8 mouse cellular contexts compared by ENCODE assay signal in genomic region chr11:101138536-101139181, GRCm38 (mm10). TPM values are rescaled to one million over a fixed set of nuclear protein-coding genes. Genes with fewer than 3 reads are reported as not detected.
DNase-seq lines count a peak whose midpoint lies in the region; ATAC-seq and TF ChIP-seq lines count a peak whose summit lies in the region.

No protein-coding gene starts in this region.

- peaks cover 22% of the 10 kb centered on the region for H3K4me1 ChIP-seq in heart, embryonic 10.5 days
- peaks cover 42% of the 10 kb centered on the region for H3K4me1 ChIP-seq in forebrain, embryonic 10.5 days
- peaks cover 6% of the 10 kb centered on the region; the same call in 1 of the 2 replicates for H3K4me1 ChIP-seq in intestine, postnatal 0 days (replicated peaks; ENCODE audit: control insufficient read depth, insufficient read depth, low read length)

- no peak overlapping the region for H3K9ac ChIP-seq in intestine, postnatal 0 days (ENCODE audit: low read depth, low read length)

- H3K36me3 ChIP-seq in heart, embryonic 10.5 days = no peaks in the 10 kb centered on the region
- H3K36me3 ChIP-seq in forebrain, embryonic 10.5 days (replicated peaks) = no peaks in the 10 kb centered on the region
- H3K36me3 ChIP-seq in intestine, postnatal 0 days (ENCODE audit: control insufficient read depth, insufficient read depth) = no peaks in the 10 kb centered on the region

- ATAC-seq in intestine, postnatal 0 days = peak; percentile 52; the same call in 1 of the 2 replicates
- no peak for ATAC-seq in frontal cortex, adult (ENCODE audit: low TSS enrichment)

- H3K27ac ChIP-seq in heart, embryonic 10.5 days = peak overlapping the region; percentile 5; the same call in 1 of the 2 replicates
- H3K27ac ChIP-seq in forebrain, embryonic 10.5 days = peak overlapping the region; percentile 74
- no peak overlapping the region for H3K27ac ChIP-seq in intestine, postnatal 0 days (ENCODE audit: low read depth, low read length)

- WGBS in heart, embryonic 10.5 days = 27% methylated on average over 15 of the region's 15 CpGs
- 29% methylated on average over 15 of the region's 15 CpGs for WGBS in forebrain, embryonic 10.5 days
- WGBS in intestine, postnatal 0 days = 22% methylated on average over 15 of the region's 15 CpGs

- TF ChIP-seq CTCF in intestine, postnatal 0 days (IDR thresholded peaks at IDR 0.05; ENCODE audit: low read depth) = no peak

- H3K4me3 ChIP-seq in heart, embryonic 10.5 days = peak overlapping the region; percentile 32; the same call in 1 of the 2 replicates
- H3K4me3 ChIP-seq in forebrain, embryonic 10.5 days = peak overlapping the region; percentile 36
- H3K4me3 ChIP-seq in intestine, postnatal 0 days (ENCODE audit: low read depth, low read length) = no peak overlapping the region

- no peaks in the 10 kb centered on the region for H3K9me3 ChIP-seq in heart, embryonic 10.5 days
- no peaks in the 10 kb centered on the region for H3K9me3 ChIP-seq in forebrain, embryonic 10.5 days
- H3K9me3 ChIP-seq in intestine, postnatal 0 days (ENCODE audit: control insufficient read depth) = no peaks in the 10 kb centered on the region

- no peak for DNase-seq in heart, embryonic 10.5 days (ENCODE audit: low spot score)
- DNase-seq in heart, adult 9 months (ENCODE audit: low spot score in 2 of 2) = no peak
- peak; percentile 56 for DNase-seq in forebrain, embryonic 10.5 days (ENCODE audit: extremely low spot score, low spot score)
- peak; percentile 73 for DNase-seq in mesoderm, embryonic 11.5 days (ENCODE audit: low read depth, low spot score)
- DNase-seq in right cerebral cortex, adult 2 months (ENCODE audit: low spot score in 2 of 2) = no peak
- DNase-seq in frontal cortex, postnatal 25 days (ENCODE audit: low spot score in 2 of 2) = no peak

- peak overlapping the region; percentile 38 for H3K4me2 ChIP-seq in intestine, postnatal 0 days (replicated peaks; ENCODE audit: low read depth)

- H3K27me3 ChIP-seq in heart, embryonic 10.5 days (ENCODE audit: insufficient read depth, poor library complexity, severe bottlenecking) = peaks cover 19% of the 10 kb centered on the region; the same call in 1 of the 2 replicates
- peaks cover 34% of the 10 kb centered on the region for H3K27me3 ChIP-seq in forebrain, embryonic 10.5 days (ENCODE audit: poor library complexity, severe bottlenecking)
- H3K27me3 ChIP-seq in intestine, postnatal 0 days (replicated peaks; ENCODE audit: control insufficient read depth, insufficient read depth, low read length) = peaks cover 12% of the 10 kb centered on the region

RNA-seq across cellular contexts. Expression of gene Tubg2, which starts 17.0 kb away (rescaled TPM):
- 3.0 and 4.2 TPM in 2 replicates for polyA plus RNA-seq in heart, embryonic 10.5 days (2016; fragmentation: Nextera tagmentation; extraction: Ambion mirVana)
- 2.3 and 2.7 TPM in 2 replicates for polyA plus RNA-seq in forebrain, embryonic 10.5 days (2016; fragmentation: Nextera tagmentation; extraction: Ambion mirVana)
- 2.5 and 2.8 TPM in 2 replicates for polyA plus RNA-seq in intestine, postnatal 0 days (2015; fragmentation: Nextera tagmentation; extraction: Ambion mirVana)

RNA-seq across cellular contexts. Expression of gene Tubg1, which starts 18.9 kb away (rescaled TPM):
- polyA plus RNA-seq in heart, embryonic 10.5 days (2016; fragmentation: Nextera tagmentation; extraction: Ambion mirVana) = 103 and 110 TPM in 2 replicates
- 143 and 145 TPM in 2 replicates for polyA plus RNA-seq in forebrain, embryonic 10.5 days (2016; fragmentation: Nextera tagmentation; extraction: Ambion mirVana)
- 20.0 and 20.6 TPM in 2 replicates for polyA plus RNA-seq in intestine, postnatal 0 days (2015; fragmentation: Nextera tagmentation; extraction: Ambion mirVana)

RNA-seq across cellular contexts. Expression of gene Retreg3, which starts 19.0 kb away (rescaled TPM):
- 12.6 and 13.0 TPM in 2 replicates for polyA plus RNA-seq in heart, embryonic 10.5 days (2016; fragmentation: Nextera tagmentation; extraction: Ambion mirVana)
- 14.6 and 15.5 TPM in 2 replicates for polyA plus RNA-seq in forebrain, embryonic 10.5 days (2016; fragmentation: Nextera tagmentation; extraction: Ambion mirVana)
- polyA plus RNA-seq in intestine, postnatal 0 days (2015; fragmentation: Nextera tagmentation; extraction: Ambion mirVana) = 10.3 and 12.3 TPM in 2 replicates

RNA-seq across cellular contexts. Expression of gene Cntnap1, which starts 31.7 kb away (rescaled TPM):
- 0.39 and 0.44 TPM in 2 replicates for polyA plus RNA-seq in heart, embryonic 10.5 days (2016; fragmentation: Nextera tagmentation; extraction: Ambion mirVana)
- polyA plus RNA-seq in forebrain, embryonic 10.5 days (2016; fragmentation: Nextera tagmentation; extraction: Ambion mirVana) = 0.12 and 0.16 TPM in 2 replicates
- 5.2 and 6.0 TPM in 2 replicates for polyA plus RNA-seq in intestine, postnatal 0 days (2015; fragmentation: Nextera tagmentation; extraction: Ambion mirVana)

RNA-seq across cellular contexts. Expression of gene Plekhh3, which starts 32.5 kb away (rescaled TPM):
- polyA plus RNA-seq in heart, embryonic 10.5 days (2016; fragmentation: Nextera tagmentation; extraction: Ambion mirVana) = 5.6 and 6.4 TPM in 2 replicates
- polyA plus RNA-seq in forebrain, embryonic 10.5 days (2016; fragmentation: Nextera tagmentation; extraction: Ambion mirVana) = 3.5 and 4.8 TPM in 2 replicates
- 7.7 and 7.8 TPM in 2 replicates for polyA plus RNA-seq in intestine, postnatal 0 days (2015; fragmentation: Nextera tagmentation; extraction: Ambion mirVana)

Comparison
In these comparisons a context has a peak if more than half of its experiments do, and no peak if none do; other contexts are left out.
1. DNase-seq: peak in forebrain, embryonic 10.5 days (single experiment) and mesoderm, embryonic 11.5 days (single experiment); none in heart, embryonic 10.5 days (single experiment), heart, adult 9 months (0 of 2), right cerebral cortex, adult 2 months (0 of 2) and frontal cortex, postnatal 25 days (0 of 2).